Mouse (Mus musculus) B cell, adult 2 months (primary cell): ENCODE data around the gene Pinlyp.
A peak's percentile ranks its signal among the peaks of the same experiment; 100 is the strongest.

Source experiments
- DNase-seq, 2 experiments: peaks; one replicate each; pipeline ENCODE4 v3.0.0; 2022

Pinlyp gene

DNA sequence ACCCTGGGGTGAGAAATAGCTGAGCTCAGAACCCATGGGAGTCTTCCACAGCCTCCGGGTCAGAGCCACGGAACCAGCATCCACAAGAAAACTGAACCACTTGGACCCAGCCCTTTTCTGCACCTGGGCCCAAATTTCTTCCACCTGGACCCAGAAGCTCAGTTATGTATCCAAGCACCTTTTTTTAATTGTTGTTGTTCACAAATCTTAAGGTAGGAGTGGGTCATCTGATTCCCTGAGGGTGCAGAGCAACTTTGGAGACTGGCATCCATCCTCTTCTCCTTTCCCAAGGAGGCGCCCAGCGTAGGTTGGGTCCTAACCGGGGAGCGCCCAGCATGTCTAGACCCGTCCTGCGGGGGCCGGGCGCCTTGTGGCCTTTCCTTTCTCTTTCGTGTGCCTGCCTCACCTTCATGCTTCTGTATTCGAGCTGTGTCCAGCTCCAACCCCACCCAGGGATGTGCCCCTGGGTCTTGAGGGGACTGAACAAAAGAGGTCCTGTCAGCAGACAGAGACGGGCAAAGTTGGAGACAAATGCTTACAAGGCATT is at the start of gene Pinlyp, which contains the start of gene Xrcc1:
Pinlyp (minus strand) TSS at position 51 of the 547 bp plus-strand sequence.
Xrcc1 (plus strand) TSS at position 222 of the 547 bp plus-strand sequence.
- no peak for DNase-seq

- DNase-seq: no peak
Measured at GRCm38 (mm10) chr7:24595464-24595863, 49.5 kb upstream of the Pinlyp start.

DNA sequence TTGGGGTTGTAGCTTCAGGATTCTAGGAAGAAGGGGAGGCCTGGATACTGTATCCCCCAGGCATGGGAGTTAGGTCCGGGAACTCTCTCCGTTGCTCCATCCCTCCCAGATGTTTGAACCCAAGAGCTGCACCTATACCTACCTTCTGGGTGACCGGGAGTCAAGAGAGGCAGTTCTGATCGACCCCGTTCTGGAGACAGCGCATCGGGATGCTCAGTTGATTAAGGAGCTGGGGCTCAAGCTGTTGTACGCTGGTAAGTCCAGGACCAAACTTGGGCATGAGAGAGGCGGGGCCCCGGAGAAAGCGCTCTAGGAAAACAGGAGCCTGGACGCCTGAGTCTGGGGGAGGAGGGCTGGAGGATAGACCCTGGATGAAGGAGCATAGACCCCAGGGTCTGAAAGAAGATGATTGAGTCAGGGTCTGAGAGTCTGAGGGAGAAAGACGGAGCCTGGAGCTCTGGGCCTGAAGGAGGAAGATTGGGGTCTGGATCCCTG is 48.4 kb upstream of the Pinlyp start:
- DNase-seq: no peak

- peak; percentile 75 for DNase-seq
Measured at GRCm38 (mm10) chr7:24593621-24594308, 47.8 kb upstream of the Pinlyp start.

DNA sequence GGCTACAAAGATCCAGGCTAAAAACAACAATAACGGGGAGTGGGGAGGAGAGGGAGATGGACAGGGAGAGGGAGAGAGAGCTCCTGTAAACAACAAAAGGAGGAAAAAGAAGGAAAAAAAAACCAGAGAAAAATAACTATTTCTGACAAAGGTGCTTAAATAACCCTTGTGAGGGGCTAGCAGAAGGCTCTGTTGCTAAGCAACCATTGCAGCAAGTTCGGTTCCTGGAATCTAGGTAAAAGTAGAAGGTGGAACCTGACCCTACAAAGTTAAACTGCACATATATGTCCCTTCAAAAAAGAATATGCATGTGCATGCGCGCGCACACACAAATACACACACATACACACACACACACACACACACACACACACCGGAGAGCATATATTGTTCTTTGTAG is 46.9 kb upstream of the Pinlyp start:
- DNase-seq: no peak

DNA sequence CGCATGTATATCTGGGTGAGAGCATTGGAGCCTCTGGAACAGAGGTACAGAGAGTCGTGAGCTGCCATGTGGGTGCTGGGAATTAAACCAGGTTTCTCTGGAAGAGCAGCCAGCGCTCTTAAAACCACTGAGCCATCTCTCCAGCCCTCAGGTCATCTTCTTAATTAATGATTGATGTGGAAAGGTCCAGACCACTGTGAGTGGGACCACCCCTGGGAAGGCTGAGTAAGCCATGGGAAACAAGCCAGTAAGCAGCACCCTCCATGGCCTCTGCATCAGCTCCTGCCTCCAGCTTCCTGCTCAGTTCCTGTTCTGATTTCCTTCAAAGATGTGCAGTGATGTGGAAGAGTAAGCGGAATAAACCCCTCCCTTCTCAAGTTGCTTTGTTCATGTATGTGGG is 46.2 kb upstream of the Pinlyp start:
- no peak for DNase-seq

DNA sequence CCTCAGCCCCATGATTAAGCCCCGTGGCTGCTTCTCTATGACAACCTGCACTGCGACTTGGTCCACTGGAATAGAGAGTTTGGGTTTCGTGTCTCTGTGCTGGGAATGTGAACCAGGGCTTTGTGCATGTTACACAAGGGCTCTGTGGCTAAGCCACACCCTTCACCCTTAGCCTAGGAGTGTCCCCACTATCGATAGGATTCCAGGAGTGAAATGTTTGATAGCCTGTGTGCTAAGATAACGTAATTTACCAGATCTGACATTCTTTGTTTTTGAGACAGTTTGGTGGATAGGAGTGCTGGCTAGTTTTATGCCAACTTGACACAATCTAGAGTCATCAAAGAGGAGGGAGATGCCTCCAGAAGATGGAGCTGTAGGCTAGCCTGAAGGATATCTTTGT is 45.8 kb upstream of the Pinlyp start:
- DNase-seq: no peak

DNA sequence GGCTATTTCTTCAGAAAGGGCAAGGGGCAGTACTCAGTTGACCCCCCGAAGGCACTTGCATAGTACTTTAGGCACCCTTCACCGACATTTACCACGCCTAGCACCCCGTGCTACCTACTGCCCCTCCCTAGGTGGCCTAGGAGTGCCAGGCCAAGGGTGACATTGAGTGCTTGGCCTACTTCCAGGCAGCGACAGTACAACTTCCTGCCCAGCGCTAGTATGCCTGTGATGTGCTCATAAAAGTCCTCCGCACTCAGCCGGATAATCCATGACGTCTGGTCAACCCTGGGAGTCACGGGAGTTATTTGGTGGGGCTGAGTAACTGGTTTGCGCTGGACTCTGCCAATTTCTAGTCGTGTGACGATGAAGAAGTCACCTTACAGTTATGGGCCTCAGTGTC is 42.4 kb upstream of the Pinlyp start:
- peak; percentile 26 to 31 for DNase-seq

DNA sequence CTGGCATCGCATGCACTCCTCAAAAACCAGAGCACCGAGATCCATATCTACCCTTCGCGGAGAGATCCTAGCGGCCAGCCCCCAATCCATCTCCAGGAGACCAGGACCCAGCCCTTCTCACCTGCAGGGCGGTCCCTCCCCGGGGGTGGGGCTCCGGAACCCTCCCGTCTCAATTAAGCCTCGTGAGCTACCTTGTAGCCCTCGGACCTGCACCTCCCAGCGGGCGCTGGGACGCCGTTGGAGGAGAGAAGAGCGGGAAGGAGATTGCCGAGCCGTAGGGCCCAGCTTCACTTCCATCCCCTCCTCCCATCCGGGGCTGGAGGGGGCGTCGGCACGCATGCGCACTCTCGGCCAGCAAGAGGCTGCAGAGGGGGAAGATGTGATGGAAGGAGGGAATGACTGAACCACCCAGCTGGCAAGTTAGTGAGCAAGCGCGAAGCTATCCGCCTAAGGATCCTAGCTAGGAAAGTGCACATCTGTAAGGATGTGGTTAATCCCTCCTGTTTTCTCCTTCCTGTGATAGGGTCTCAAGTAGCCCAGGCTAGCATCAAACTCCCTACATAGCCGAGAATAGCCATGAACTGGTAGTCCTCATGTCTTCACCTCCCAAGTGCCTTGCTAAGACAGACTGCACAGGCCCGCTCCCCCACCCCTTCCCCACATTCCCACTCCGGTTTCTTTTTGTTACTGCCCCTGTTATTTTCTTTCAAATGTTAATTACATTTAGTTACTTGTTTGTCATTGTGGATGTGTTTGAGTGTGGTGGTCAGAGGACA is 41.6 kb upstream of the Pinlyp start, which contains the start of the genes Ethe1 and Zfp575:
Ethe1 (plus strand) TSS at position 214 of the 776 bp plus-strand sequence.
Zfp575 (minus strand) TSS at position 312 of the 776 bp plus-strand sequence.
- DNase-seq: peak; percentile 30 to 32

- peak; percentile 37 for DNase-seq
Measured at GRCm38 (mm10) chr7:24586828-24587227, 40.9 kb upstream of the Pinlyp start.

GRCm38 (mm10) chr7:24585995-24586394 is 40.1 kb upstream of the Pinlyp start:
- no peak for DNase-seq

- no peak for DNase-seq
Measured at GRCm38 (mm10) chr7:24584876-24585275, 39.0 kb upstream of the Pinlyp start.

DNA sequence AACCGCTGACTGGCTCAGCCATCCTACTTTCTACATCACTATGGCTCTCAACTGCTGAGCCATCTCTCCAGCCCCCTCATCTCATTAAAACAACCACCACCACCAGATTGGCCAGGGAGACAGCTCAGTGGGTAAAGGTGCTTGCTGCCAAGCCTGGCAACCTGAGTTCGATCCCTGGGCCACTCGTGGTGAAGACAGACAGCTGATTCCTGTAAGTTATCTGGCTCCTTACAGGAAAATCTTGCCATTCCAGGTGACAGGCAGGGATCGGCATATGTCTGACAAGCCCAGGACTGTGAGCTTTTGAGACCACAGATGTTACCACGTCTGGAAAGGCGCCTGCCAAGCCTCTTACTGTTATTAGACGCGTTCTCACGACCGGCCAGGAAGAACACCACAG is 31.9 kb upstream of the Pinlyp start:
- DNase-seq: no peak

- DNase-seq: no peak
Measured at GRCm38 (mm10) chr7:24574224-24574796, 28.4 kb upstream of the Pinlyp start.

- no peak for DNase-seq
Measured at GRCm38 (mm10) chr7:24572455-24572854, 26.5 kb upstream of the Pinlyp start.

GRCm38 (mm10) chr7:24571071-24571470 is 25.2 kb upstream of the Pinlyp start:
- peak; percentile 27 to 32 for DNase-seq

DNA sequence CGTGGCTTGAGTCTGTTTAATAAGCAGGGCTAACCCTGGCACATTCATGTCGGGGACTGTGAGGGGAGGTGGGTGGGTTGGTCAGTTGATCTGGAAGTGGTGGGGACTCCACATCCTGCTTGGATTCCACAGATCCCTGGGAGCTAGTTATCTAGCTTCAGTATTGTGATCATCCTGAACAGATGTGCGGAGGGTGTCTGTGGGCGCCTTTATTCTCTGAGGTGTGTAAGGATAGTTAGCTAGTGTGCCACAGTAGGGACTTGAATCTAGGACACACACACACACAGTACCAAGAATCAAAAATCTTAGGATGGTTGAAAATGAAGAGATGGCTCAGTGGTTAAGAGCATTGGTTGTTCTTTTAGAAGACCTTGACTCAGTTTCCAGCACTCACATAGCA is 22.6 kb upstream of the Pinlyp start:
- no peak for DNase-seq

GRCm38 (mm10) chr7:24566206-24566605 is 20.3 kb upstream of the Pinlyp start:
- DNase-seq: no peak

DNA sequence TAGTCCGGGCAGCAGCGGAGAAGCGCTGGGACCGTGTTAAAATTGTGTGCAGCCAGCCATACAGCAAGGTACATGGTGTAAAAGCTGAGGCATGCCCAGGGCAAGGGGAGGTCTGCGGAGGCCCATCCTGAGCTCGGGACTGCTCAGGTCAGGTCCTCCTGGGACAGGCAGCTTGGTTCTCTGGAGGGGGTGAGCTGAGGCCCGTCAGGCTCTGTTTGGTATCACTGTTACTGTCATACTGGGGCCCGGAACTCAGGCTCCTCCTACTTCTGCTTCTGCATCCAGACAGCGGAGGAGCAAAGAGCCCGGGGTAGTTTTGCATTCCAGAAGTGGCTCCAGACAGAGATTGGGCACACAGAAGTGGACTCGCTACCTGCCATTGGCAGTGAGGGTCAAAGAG is 19.7 kb upstream of the Pinlyp start:
- DNase-seq: peak; percentile 40 to 45

DNA sequence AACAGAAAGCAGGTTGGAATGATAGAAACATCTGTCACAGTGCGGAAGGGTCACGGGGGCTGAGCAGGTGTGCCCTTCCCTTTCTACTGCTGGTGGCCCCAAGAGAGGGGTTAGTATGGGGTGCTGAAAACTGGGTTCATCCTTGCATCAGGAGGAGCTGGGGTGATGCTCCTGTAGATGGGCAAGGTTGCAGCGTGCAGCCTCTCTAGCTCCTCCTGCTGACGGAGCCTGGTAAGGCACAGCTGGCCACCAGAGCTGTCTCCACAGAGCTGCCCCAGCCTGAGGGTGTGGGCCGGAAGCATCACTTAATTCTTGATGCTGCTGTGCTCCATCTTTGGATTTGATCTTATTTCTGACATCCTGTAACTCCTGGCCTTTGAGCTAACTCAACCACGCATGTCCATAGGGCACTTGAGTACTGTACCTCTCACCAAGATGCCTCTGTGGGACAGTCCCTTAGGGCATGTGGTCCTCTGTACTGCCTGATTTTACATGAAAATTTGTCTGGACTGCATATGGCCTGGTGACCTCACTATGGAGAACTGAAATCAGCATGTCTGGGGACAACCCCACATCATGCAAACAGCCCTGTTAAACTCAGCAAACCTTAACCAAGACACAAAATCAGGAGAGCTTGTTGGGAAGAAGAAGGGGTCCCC is 18.8 kb upstream of the Pinlyp start:
- peak; percentile 92 to 93 for DNase-seq

GRCm38 (mm10) chr7:24563837-24564206 is 17.9 kb upstream of the Pinlyp start:
- no peak for DNase-seq

DNA sequence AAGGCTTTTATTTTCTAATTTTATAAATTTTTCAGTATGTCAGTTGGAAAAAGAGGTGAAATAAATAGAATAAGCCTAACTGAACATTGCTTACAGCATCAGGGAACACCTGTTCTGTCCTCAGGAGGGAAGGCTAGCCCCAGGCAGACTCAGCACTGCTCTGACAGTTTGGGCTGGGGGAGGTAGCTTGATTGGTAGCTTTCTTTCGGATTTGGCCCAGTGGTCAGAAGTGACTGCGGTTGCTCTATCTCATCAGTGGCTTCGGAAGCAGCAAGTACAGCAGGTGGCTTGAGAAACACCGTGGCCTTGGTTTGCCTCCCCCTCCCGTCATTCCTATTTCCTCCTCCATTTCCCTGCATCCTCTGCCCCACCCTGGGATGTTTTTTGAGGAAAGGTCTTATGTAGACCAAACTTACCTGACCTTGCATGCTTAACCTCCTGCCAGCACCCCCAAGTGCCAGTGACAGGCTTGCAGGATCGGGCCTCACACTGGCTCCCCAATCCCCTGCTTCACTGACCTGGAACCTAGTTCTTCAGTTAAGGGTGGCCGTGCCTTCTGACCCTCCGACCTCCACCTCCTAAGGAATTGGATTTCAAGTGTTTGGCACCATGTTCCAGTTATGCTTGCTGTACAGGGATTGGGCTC is 17.4 kb upstream of the Pinlyp start:
- DNase-seq: peak in 1 of 2 experiments; percentile 21
